Mouse (Mus musculus): ENCODE data around the gene Atp13a3.
"Not testable (repeated sequence)": the region's sequence is repeated elsewhere in the genome, so short reads cannot be mapped to it uniquely, and the experiment has no call there.

Gene Atp13a3

GRCm38 (mm10) chr16:30405925-30406670 lies at the start of gene Atp13a3:
Atp13a3 (minus strand) TSS chr16:30405975.
- no peak for DNase-seq

DNA sequence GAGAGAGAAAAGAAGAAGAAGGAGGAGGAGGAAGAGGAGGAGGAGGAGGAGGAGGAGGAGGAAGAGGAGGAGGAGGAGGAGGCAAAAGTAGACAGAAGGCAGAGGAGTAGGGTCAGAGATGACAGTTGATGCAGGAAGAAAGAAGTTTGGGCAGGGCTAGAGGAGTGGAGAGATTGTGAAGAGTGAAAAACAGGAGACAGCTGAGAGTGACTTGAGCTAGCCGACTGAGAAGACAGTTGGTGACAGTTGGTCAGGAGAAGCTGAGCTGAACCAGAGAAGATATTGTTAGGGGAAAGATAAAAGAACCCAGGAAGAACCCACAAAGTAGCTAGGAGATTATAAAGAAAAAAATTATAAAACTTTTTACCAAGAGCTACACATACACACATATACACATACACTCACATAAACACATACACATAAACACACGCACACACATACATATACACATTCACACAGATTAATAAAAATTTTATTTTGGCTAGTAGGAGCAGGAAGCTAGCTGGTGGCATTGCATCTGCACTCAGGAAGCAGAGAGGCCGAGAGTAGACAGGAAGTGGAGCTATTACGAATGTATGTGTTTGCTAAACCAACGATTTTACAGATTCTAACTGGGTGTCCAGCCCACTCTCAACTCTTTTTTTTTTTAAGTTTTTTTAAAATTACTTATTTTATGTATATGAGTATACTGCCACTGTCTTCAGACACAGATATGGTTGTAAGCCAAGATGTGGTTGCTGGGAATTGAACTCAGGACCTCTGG lies 47.6 kb upstream of the Atp13a3 start:
- DNase-seq: no peak

DNA sequence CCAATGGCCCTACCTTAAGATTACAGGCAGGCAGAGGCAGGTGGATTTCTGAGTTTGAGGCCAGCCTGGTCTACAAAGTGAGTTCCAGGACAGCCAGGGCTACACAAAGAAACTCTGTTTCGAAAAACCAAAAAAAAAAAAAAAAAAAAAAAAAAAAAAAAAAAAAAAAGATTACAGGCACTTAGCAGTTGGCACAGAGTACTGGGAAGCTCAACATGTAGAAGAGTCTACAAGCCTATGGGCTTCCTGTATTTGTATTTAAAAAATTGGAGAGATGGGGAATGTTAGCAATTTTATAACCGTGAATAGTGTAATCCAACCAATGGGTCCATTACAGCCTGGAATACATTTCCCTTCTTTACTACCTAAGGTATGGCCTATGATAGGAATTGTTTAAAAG lies 45.4 kb upstream of the Atp13a3 start:
- not testable (repeated sequence) for DNase-seq

- DNase-seq: no peak
Observed at GRCm38 (mm10) chr16:30449017-30449416, 43.2 kb upstream of the Atp13a3 start.

DNA sequence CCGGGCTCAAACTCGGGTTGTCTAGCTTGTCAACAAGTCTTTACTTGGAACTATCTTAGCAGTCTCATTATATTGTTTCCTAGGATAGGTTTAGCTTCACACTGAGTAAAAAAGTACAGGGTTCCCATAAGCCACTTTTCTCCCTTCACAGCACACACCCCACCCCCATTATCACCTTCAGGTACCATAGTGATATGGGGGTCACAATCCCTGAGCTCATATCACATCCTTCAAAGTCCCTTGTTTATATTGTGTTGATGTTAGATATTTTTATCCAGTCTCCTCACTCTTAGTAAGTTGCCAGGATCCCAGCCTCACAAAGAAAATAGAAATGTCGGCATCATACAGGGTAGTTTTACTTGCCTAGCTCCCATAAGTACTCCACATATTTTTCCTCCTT lies 42.4 kb upstream of the Atp13a3 start:
- no peak for DNase-seq

DNA sequence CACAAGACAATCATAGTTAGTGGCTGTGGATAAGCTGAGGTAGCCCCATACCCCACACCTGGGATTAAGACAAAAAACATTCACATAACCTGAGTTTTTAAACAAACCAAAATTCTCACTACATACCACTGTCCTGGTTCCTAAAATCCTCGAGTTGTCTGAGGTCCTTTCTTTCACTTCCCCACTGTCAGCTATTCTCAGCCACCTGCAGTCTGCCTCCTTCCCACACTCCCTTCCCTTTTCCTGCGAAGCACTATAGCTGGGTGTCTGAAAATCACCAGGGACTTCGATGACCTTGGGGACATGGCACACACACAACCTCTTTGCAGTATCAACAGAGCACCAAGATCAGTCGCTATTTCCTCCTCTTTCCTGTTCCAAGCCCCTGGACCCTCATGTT lies 41.9 kb upstream of the Atp13a3 start:
- no peak for DNase-seq

GRCm38 (mm10) chr16:30443411-30443810 lies 37.6 kb upstream of the Atp13a3 start:
- no peak for DNase-seq

DNA sequence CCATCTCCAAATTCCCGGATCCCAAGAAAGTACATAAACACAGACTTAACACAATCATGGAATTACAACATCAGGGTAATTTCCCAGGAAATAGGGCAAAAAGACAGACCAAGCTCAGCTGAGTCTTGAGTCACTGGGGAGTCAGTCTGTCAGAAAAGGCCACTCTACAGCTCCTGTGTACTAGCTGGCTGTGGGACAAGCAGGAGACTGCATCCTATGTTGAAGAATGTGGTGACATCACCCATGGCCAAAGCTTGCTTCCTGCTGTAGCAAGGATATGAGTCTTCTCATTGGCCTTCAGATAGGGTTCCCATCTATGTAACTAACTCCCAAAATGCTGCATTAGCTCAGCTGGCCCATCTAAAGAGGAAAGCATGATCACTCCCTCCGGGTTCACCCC lies 36.7 kb upstream of the Atp13a3 start:
- no peak for DNase-seq

GRCm38 (mm10) chr16:30441409-30441808 lies 35.6 kb upstream of the Atp13a3 start:
- no peak for DNase-seq

DNA sequence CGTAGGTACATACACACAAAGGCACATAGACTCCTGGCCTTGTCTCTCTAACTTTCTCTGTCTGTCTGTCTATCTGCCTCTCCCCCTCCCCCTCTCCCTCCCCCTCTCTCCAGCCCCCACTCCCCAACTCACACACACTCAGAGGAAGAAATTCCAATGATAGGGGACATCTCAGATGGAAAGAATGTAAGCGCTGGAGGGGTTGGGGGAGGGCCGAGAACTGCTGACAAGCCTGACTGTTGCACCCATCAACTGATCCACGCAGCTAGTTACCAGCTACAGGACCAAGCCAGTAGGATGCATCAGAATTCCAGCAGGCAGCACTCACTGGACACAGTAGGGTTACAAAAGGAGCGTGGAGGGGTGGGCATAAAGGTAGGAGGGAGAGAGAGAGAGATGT lies 34.1 kb upstream of the Atp13a3 start:
- no peak for DNase-seq

- DNase-seq: no peak
Observed at GRCm38 (mm10) chr16:30439411-30439810, 33.6 kb upstream of the Atp13a3 start.

- no peak for DNase-seq
Observed at GRCm38 (mm10) chr16:30436276-30436675, 30.5 kb upstream of the Atp13a3 start.

GRCm38 (mm10) chr16:30435393-30435792 lies 29.6 kb upstream of the Atp13a3 start:
- DNase-seq: no peak

GRCm38 (mm10) chr16:30433148-30433547 lies 27.4 kb upstream of the Atp13a3 start:
- DNase-seq: no peak

DNA sequence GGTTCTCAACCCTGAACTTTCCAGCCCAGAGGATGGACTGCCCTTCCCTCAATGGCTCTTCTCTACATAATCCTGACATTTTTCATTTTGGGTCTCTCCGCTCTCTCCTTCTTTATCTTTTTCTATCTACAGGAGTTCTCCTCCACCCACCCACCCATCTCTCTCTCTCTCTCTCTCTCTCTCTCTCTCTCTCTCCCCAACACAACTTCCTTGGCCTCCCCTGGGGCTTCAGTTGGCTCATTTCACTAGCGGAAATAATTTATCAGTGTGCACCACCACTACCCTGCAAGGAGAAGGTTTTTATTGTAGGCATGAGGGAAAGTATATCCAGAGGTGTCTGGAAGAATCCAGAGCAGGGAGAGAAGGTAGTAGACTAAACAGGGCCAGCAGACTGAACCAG lies 26.3 kb upstream of the Atp13a3 start:
- DNase-seq: no peak

DNA sequence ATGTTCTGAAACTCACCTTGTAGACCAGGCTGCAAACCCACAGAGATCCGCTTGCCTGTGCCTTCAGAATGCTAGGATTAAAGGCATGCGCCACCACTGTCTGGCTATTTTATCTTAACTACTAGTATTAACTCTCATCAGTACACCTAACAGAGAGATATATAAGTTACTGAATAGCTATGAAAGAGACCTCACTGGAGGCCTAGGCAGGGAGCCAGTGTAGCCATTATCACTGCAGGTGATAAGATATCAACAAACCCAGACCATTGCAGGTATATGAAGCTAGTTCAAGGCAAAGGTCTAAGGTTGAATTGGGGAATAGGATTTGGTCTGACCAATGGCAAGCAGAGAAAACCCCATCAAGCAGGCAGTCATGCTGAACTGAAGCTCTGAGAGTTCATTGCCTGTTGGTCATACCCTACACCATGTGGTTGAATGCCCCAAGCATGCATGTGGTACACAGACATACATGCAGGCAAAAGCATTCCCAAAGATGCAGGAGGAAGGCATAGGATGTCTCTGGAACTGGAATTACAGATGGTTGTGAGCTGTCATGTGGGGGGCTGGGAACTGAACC lies 24.8 kb upstream of the Atp13a3 start:
- no peak for DNase-seq

- DNase-seq: no peak
Observed at GRCm38 (mm10) chr16:30428753-30429260, 23.0 kb upstream of the Atp13a3 start.

DNA sequence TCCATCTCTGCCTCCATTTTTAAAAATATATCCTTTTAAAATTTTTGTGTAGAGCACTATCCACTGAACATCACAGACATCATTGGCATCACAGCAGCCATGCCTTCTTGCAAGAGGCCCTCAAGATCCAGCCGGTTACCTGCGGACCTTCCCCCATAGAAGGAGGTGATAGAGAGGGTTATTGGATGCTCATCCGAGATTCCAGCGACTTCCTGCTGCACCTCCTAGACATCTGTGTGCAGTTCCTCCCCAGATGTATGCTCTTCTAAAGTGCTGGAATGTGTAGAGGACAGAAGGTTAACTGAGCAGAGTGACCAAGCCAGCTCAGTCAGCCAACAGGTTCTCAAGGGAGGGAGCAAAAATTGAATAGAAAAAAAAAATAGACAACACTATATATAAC lies 21.7 kb upstream of the Atp13a3 start:
- DNase-seq: no peak

DNA sequence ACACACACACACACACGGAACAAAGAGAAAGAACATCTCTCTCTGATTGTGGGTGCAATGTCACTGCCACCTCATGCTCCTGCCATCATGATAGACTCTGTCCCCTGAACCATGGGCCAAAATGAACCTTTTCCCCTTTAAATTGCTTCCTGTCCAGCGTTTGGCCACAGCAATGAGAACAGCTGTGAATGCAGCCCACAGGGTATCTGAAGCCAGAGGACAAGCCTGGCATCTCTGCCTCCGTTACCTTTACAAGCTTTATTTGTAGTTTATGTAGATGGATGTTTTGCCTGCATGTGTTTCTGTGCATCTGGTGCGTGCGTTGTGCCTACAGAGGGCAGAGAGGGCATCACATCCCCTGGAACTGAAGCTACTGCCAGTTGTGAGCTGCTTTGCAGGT lies 21.2 kb upstream of the Atp13a3 start:
- no peak for DNase-seq

DNA sequence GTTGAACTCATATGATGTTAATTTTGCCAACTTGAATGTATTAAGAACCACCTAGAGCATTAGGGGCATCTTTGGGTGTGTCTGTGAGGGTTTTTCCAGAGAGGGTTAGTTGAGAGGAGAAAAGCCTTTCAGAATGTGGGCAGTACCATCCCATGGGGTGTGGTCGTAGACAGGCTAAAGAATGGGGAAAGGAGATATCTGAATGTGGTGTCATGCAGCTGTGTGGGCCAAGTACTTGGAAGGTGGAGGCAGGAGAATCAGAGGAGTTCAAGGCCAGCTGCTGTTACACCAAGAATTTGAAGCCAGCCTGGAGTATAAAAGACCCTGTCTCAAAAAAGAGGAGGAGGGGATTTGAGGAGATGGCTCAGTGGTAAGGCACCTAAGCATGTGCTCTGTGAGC lies 20.2 kb upstream of the Atp13a3 start:
- DNase-seq: no peak

- DNase-seq: no peak
Observed at GRCm38 (mm10) chr16:30424053-30424452, 18.3 kb upstream of the Atp13a3 start.

- no peak for DNase-seq
Observed at GRCm38 (mm10) chr16:30416707-30417106, 10.9 kb upstream of the Atp13a3 start.

DNA sequence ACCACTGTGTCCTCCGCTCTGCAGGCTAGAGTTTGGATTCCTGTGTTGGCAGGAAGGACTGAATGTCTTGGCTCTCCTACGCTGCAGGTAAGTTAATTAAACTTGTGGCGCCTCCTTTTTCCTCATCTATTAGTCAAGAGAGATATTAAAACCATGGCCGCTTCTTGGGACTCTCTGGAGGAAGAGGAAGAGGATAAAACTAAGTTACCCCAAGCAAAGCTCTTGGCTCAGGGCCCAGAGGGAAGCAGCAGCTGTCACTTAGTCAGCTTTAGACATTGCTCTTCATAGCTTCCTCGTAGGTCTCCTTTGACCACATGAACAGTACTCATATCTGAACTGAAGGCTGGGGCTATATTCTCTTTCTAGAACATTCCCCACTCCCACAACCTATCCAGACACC lies 10.5 kb upstream of the Atp13a3 start:
- DNase-seq: no peak

DNA sequence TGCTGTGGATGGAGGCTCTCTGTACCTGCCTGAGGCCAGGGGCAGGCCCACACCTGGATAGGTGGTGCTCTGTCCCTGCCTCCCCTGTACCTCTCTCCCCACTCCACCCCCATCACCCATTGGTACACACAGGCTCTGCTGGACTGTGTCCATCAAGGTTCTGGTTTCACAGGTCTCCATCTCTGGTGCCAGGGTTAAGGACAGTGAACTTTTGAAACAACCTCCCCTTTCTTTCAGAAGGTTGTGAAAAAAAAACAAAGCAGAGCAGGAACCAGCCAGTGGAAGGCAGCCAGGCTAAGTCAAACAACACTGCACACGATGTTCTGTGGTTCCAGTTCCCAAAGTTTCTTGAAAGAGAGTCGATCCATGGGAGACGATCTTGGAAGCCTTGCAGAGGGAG lies 6.9 kb upstream of the Atp13a3 start:
- no peak for DNase-seq
